Mouse (Mus musculus): ENCODE measurements around the gene Wnt3. TPM values are rescaled to one million over a fixed set of nuclear protein-coding genes. Genes with fewer than 3 reads are reported as not detected.
A peak's percentile ranks its signal among the peaks of the same experiment; 100 is the strongest.

Gene Wnt3
- total RNA-seq, 2 experiments from 2014 or later, result not detected

DNA sequence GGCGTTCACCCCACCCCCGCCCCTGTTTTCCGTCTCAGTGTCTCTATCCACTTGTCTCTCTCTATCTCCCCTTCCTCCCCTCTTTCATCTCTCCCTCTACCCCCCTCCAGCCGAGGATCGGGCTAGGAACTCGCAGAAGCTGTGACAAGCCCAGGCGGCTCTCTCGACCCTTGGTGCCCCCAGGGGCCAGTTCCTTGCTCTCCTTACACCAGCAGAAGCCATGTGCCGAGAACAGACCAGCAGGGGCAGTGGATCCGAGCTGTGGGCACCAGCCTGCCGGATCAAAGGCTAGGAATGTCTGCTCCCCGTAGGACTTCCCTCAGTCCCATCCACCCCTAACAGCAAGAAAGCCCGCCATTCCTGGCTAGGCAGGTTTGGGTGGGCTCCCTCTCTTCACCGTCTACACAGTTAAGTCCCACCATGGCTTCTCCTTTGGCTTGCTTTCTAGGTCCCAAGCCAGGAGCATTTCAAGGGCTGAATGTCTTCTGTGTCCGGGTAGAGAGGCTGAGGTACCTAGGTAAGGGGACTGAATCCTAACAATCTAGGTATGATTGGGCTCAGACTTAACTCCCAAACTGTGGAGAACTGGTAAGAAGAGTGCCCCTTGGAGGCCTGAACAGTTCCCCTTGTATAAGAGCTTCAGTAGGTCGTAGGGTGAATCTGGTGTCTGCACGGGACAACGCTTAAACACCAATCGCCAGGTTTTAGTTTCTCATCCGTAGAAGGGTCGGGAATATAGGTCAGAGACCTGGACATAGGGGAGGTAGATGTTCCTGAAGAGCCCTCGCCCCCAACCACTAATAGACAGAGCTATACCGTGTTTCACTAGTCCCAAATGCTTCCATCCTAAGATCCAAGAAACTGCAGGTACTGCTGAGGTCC, 1.2 kb upstream of the Wnt3 start:
- DNase-seq, result no peak

DNA sequence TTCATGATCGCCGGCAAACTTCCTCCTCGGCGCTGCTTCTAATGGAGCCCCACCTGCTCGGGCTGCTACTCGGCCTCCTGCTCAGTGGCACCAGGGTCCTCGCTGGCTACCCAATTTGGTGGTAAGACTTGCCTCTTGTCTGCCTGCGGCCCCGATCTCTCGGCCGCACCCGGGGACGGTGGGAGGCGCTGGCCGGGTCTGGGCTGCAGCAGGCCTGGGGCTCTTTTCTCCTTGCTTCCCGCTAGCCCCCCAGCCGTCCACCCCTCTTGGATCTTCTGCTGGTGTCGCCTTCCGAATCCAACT, 229 bp downstream of the Wnt3 start:
- DNase-seq, result no peak

GRCm38 (mm10) chr11:103780152-103780551, 6.2 kb downstream of the Wnt3 start:
- DNase-seq, result no peak

GRCm38 (mm10) chr11:103789951-103790350, 16.0 kb downstream of the Wnt3 start:
- DNase-seq, result no peak

DNA sequence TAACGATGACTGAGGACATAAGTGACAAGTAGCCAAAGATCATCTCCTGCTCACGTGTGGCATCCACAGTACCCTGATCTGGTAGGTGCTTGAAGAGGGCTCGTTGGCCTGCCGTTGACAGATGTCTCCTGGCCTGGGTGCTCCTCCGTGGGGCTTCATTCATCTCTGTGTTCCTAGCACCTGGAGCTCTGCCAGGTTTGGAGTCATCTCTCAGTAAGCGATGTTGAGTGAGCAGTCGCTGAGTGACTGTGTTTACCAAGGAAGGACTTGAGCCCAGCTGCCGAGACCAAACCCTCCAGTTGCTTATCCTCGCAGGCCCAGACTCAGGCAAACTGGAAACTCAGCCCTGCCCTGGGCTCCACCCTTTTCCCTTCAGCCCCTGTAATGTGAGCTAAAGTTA, 27.2 kb downstream of the Wnt3 start:
- DNase-seq, result no peak

DNA sequence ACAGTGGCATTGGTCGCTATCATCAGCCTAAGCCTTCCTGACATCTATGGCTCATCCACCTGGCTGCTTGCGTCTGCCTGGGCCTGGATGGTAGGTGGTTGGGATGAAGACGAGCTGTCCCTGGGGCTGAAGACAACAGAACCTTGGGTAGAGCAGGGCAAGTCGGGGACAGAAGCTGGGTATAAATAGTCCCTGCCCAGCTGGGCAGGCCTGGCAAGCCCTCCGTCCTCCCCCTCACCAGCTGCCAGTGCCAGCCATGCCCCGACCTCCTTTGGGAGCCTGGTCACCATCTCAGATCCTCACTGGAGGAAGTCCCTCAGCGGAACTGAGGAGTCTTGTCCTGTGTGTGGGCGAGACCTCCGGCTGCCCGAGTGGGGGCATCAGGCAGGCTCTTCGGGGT, 30.2 kb downstream of the Wnt3 start:
- DNase-seq, result no peak

DNA sequence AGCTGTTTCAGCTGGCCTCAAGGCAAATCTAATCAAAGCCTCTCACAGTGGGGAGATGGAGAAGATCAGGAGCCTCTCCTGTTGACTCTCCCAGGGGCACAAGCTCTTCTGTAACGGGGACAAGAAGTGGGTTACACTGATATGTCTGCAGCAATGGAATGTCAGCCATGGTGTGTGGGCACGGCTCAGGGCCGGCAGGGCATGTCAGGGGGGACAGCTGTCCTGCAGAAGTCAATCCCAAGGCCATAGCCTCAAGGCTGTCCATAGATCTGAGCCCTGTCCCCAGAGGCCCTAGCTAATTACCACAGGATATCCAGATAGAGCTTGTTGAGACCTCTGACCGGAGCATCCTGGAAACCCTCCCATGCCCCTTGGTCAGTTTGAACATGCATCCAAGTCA, 30.9 kb downstream of the Wnt3 start:
- no peak for DNase-seq

DNA sequence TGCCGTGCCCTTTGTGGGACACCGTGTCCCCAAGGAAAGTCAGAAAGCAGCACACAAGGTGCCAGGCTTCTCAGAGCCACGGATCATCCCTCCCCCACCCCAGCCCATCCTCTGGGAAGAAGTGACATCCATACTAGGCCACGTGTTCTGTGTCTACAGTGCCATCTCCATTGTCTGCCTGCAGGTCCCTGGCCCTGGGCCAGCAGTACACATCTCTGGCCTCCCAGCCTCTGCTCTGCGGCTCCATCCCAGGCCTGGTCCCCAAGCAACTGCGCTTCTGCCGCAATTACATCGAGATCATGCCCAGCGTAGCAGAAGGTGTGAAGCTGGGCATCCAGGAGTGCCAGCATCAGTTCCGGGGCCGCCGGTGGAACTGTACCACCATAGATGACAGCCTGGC, 34.0 kb downstream of the Wnt3 start:
- no peak for DNase-seq

GRCm38 (mm10) chr11:103808771-103809610, 35.0 kb downstream of the Wnt3 start:
- DNase-seq, result no peak

DNA sequence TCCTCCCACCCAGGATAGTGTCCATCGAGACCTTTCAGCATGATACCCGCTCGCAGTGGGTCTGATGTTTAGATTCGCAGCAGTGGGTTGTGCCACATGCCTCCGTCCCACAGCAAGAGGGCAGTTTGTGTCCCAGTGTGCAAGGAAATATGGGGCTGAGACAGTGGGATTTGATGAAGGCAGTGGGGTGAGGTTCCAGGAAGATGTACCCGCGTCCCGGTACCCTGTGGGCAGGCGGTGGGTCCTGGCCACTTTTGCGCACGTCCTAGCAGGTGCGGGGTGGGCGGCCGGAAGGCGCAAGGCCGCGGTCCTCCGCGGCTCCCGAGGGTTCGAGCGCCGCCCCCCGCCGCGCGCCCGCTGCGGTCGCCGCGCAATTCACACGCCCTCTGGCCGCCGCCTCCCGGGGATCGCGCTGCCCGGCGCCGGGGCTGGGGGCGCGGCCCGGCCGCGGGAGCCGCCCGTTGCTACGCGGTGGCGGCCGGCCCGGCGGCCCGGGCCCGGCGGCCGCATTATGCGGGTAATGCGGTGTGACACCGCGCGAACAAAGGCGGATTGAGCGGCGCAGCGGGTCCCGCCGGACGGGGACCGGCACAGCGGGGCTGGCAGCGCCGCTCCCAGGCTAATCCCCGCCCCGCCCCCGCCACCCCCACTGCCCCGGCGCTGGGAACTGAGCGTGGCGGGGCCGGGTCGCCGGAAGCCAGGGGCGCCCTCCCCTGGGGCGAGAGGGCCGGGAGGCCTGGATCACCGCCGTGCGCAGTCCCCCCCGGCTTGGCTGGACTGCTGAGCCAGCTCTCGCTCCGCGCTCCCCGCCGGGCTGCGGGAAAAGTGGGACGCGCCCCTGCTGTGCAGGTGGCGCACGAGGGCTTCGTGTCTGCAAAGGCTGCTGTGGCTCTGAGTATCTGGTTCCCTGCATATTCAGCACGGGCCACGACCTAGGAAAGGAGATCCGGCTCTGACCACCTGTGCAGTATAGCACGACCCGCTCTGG, 36.0 kb downstream of the Wnt3 start:
- peak; percentile 23 for DNase-seq

- no peak for DNase-seq
Observed at GRCm38 (mm10) chr11:103810631-103811030, 36.7 kb downstream of the Wnt3 start.

GRCm38 (mm10) chr11:103811246-103811645, 37.3 kb downstream of the Wnt3 start:
- DNase-seq, result no peak

- DNase-seq, result no peak
Observed at GRCm38 (mm10) chr11:103814808-103815207, 40.9 kb downstream of the Wnt3 start.

DNA sequence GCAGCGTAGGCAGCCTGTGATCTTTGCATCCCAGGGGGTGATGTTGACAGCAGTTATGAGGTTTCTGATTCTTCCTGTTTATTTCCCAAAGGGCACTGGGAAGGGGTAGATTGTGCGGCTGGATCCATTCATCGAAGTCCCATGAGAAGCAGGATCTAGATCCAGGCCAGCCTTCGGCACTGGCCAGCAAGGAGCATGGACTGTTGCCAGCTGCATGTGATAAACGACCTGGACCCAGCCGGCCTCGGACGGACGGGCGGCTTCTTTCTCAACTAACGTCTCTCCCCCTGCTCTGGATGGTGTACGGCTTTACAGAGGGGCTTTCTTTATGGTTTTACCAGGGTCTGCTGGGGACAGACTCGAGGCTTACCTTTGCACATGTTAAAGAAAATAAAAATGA, 42.0 kb downstream of the Wnt3 start:
- DNase-seq, result peak; percentile 45

GRCm38 (mm10) chr11:103816719-103817118, 42.8 kb downstream of the Wnt3 start:
- DNase-seq, result no peak

- no peak for DNase-seq
Observed at GRCm38 (mm10) chr11:103827201-103827600, 53.3 kb downstream of the Wnt3 start.

- DNase-seq, result no peak
Observed at GRCm38 (mm10) chr11:103828866-103829265, 54.9 kb downstream of the Wnt3 start.

GRCm38 (mm10) chr11:103829956-103830355, 56.0 kb downstream of the Wnt3 start:
- DNase-seq, result no peak

DNA sequence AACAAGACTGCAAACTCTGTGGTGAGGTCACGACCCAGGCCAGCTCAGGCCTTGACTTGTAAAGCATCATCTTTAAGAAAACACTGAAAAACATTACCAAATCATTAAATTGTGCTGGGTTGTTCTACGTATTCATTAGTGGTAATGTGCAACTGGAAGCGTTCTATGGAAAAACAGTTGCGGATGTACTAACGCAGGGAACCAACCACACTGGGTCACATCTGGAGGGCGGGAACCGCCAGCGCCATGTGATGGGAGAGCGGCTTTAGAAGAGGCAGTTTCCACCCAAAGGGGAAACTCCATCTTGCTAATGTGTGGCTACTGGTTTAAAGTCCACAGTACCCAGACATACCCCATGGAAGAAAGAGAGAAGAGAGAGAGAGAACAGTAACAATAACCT, 56.5 kb downstream of the Wnt3 start:
- no peak for DNase-seq

- no peak for DNase-seq
Observed at GRCm38 (mm10) chr11:103831766-103832165, 57.8 kb downstream of the Wnt3 start.

GRCm38 (mm10) chr11:103832331-103832730, 58.4 kb downstream of the Wnt3 start:
- DNase-seq, result no peak

- no peak for DNase-seq
Observed at GRCm38 (mm10) chr11:103838955-103839354, 65.0 kb downstream of the Wnt3 start.

GRCm38 (mm10) chr11:103840834-103841233, 66.9 kb downstream of the Wnt3 start:
- DNase-seq, result no peak
